Mouse (Mus musculus): ENCODE data around the gene Tnfaip1.

GRCm38 (mm10) chr11:78574536-78574935 is 38.4 kb upstream of the Tnfaip1 start:
- no peak for TF ChIP-seq POLR2A (IDR thresholded peaks at IDR 0.05; ENCODE audit: insufficient read depth, low read length)
- TF ChIP-seq CTCF (IDR thresholded peaks at IDR 0.05; ENCODE audit: low read depth, low read length) = no peak
- TF ChIP-seq EP300 (IDR thresholded peaks at IDR 0.05; ENCODE audit: insufficient read depth, low read depth, low read length) = no peak

Measured in ES-Bruce4 (cell line).